ENCODE assay signal across 7 mouse cellular contexts in the genomic region with DNA sequence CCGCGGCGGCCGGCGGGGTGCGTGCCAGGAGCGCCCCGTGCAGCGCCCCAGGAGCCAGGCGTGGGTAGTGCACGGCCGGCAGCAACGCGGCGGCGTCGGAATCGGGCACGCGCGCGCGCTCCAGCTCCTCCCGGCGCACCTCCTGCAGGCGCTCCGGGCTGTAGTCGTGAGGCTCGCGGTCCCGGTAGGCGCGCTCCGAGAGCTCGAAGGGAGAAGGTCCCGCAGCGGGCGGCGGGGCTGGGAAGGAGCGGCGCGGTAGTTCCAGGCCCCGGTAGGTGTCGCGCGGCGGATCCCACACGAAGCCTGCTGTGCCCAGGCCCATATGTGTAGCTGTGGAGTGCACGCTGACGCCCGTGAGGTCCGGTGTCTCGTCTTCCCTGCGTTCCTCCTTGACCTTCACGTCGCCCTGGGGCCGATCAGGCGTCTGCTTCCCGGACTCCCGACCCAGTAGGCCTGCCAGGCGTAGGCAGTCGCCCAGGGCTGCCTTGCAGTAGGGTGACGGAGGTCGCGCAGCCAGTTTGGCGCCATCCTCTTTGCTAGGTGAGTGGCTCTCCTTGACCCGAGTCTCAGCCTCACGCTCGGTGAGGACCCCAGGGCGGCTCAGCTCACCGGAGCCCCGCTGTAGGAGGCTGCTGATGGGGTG. TPM values are rescaled to one million over a fixed set of nuclear protein-coding genes. Genes with fewer than 3 reads are reported as not detected.
A peak's percentile ranks its signal among the peaks of the same experiment; 100 is the strongest.
DNase-seq lines count a peak whose midpoint lies in the region; ATAC-seq and TF ChIP-seq lines count a peak whose summit lies in the region.

No protein-coding gene starts in this region.

- no peaks in the 10 kb centered on the region for H3K79me2 ChIP-seq in heart, adult 2 months (replicated peaks; ENCODE audit: control insufficient read depth, insufficient read depth, low read length)

- peak overlapping the region; percentile 93 for H3K4me2 ChIP-seq in embryonic facial prominence, embryonic 11.5 days (ENCODE audit: low read depth, low read length)
- peak overlapping the region; percentile 84 for H3K4me2 ChIP-seq in limb, embryonic 12.5 days
- H3K4me2 ChIP-seq in midbrain, embryonic 14.5 days (ENCODE audit: low read length) = peak overlapping the region; percentile 80

- peak; percentile 82 for TF ChIP-seq CTCF in heart, adult 2 months (IDR thresholded peaks at IDR 0.05)

- no peak overlapping the region for H3K27ac ChIP-seq in embryonic facial prominence, embryonic 11.5 days (replicated peaks; ENCODE audit: low read depth, low read length)
- H3K27ac ChIP-seq in heart, adult 2 months = peak overlapping the region; percentile 41; the same call in 1 of the 2 replicates
- peak overlapping the region; percentile 53; the same call in 1 of the 2 replicates for H3K27ac ChIP-seq in limb, embryonic 12.5 days
- peak overlapping the region; percentile 32; the same call in 1 of the 2 replicates for H3K27ac ChIP-seq in midbrain, embryonic 14.5 days (replicated peaks; ENCODE audit: low read depth, low read length)

- peak; percentile 56 to 62 for DNase-seq in adrenal gland, postnatal 4 days (ENCODE audit: low spot score in 2 of 2)
- peak; percentile 84 for DNase-seq in embryonic facial prominence, embryonic 11.5 days (ENCODE audit: low spot score)
- DNase-seq in heart, adult 2 months = peak; percentile 81 to 82
- peak; percentile 73 for DNase-seq in kidney, adult 18-20 months
- DNase-seq in midbrain, embryonic 14.5 days = peak; percentile 88
- peak; percentile 51 to 80 for DNase-seq in spleen, postnatal 10 days (ENCODE audit: low spot score in 2 of 2)

- intact Hi-C loops in heart, adult 2 months (cut with DNase I) = no loop called here

- H3K27me3 ChIP-seq in embryonic facial prominence, embryonic 11.5 days (ENCODE audit: control insufficient read depth, insufficient read depth, low read length) = no peaks in the 10 kb centered on the region
- H3K27me3 ChIP-seq in heart, adult 2 months (ENCODE audit: control insufficient read depth, insufficient read depth, low read length) = no peaks in the 10 kb centered on the region
- H3K27me3 ChIP-seq in limb, embryonic 12.5 days = peaks cover 13% of the 10 kb centered on the region
- H3K27me3 ChIP-seq in midbrain, embryonic 14.5 days (ENCODE audit: control insufficient read depth, insufficient read depth, low read length) = no peaks in the 10 kb centered on the region; the same call in 1 of the 2 replicates

- ATAC-seq in embryonic facial prominence, embryonic 11.5 days (replicated peaks; ENCODE audit: insufficient number of reproducible peaks, low FRiP score, low TSS enrichment, low read depth) = peak; percentile 80
- peak; percentile 71 for ATAC-seq in limb, embryonic 12.5 days (ENCODE audit: insufficient number of reproducible peaks, insufficient read depth, low FRiP score, low TSS enrichment, low read depth)
- ATAC-seq in midbrain, embryonic 14.5 days (ENCODE audit: low FRiP score, low TSS enrichment) = peak; percentile 82

- no peak for TF ChIP-seq EP300 in heart, adult 2 months (IDR thresholded peaks at IDR 0.05; ENCODE audit: insufficient read depth, low read depth, low read length)

- peak overlapping the region; percentile 48 for H3K4me3 ChIP-seq in embryonic facial prominence, embryonic 11.5 days (ENCODE audit: low read depth, low read length)
- H3K4me3 ChIP-seq in heart, adult 2 months = peak overlapping the region; percentile 52
- peak overlapping the region; percentile 48 for H3K4me3 ChIP-seq in limb, embryonic 12.5 days (replicated peaks)
- H3K4me3 ChIP-seq in midbrain, embryonic 14.5 days (replicated peaks; ENCODE audit: low read depth, low read length) = peak overlapping the region; percentile 38

- H3K4me1 ChIP-seq in embryonic facial prominence, embryonic 11.5 days (ENCODE audit: control insufficient read depth, insufficient read depth, low read length) = no peaks in the 10 kb centered on the region
- no peaks in the 10 kb centered on the region for H3K4me1 ChIP-seq in heart, adult 2 months (ENCODE audit: control insufficient read depth, insufficient read depth, low read length)
- H3K4me1 ChIP-seq in limb, embryonic 12.5 days (replicated peaks) = peaks cover 15% of the 10 kb centered on the region
- 0 out of 2 replicates have a peak, but pooled peaks cover 9% of the 10 kb centered on the region for H3K4me1 ChIP-seq in midbrain, embryonic 14.5 days (ENCODE audit: control insufficient read depth, insufficient read depth, low read length)

- no peak for TF ChIP-seq POLR2A in heart, adult 2 months (IDR thresholded peaks at IDR 0.05; ENCODE audit: insufficient read depth, low read depth, low read length)

- peak overlapping the region; percentile 65 for H3K9ac ChIP-seq in embryonic facial prominence, embryonic 11.5 days (replicated peaks; ENCODE audit: low read length)
- peak overlapping the region; percentile 75 for H3K9ac ChIP-seq in heart, adult 2 months (ENCODE audit: low read depth, low read length)
- H3K9ac ChIP-seq in limb, embryonic 12.5 days (replicated peaks) = peak overlapping the region; percentile 62
- peak overlapping the region; percentile 62 for H3K9ac ChIP-seq in midbrain, embryonic 14.5 days (replicated peaks; ENCODE audit: low read length)

- 2% methylated on average over 60 of the region's 72 CpGs for WGBS in embryonic facial prominence, embryonic 11.5 days
- 8% methylated on average over 66 of the region's 72 CpGs for WGBS in heart, adult 2 months
- WGBS in limb, embryonic 12.5 days = under 1% methylated on average over 55 of the region's 72 CpGs
- WGBS in midbrain, embryonic 14.5 days = 1% methylated on average over 72 of the region's 72 CpGs

- H3K36me3 ChIP-seq in embryonic facial prominence, embryonic 11.5 days (replicated peaks; ENCODE audit: control insufficient read depth, insufficient read depth, low read depth, low read length) = peaks cover 2% of the 10 kb centered on the region
- H3K36me3 ChIP-seq in heart, adult 2 months (ENCODE audit: control insufficient read depth, insufficient read depth, low read length) = no peaks in the 10 kb centered on the region
- peaks cover 37% of the 10 kb centered on the region for H3K36me3 ChIP-seq in limb, embryonic 12.5 days
- peaks cover 29% of the 10 kb centered on the region for H3K36me3 ChIP-seq in midbrain, embryonic 14.5 days (ENCODE audit: control insufficient read depth, insufficient read depth, low read length)

- H3K9me3 ChIP-seq in embryonic facial prominence, embryonic 11.5 days (replicated peaks; ENCODE audit: control insufficient read depth, low read length) = no peaks in the 10 kb centered on the region
- no peaks in the 10 kb centered on the region for H3K9me3 ChIP-seq in limb, embryonic 12.5 days
- no peaks in the 10 kb centered on the region for H3K9me3 ChIP-seq in midbrain, embryonic 14.5 days (ENCODE audit: control insufficient read depth, low read length)

RNA-seq across cellular contexts. Expression of gene Lrcol1, which starts 18.8 kb away (rescaled TPM):
- total RNA-seq in adrenal gland, postnatal 4 days (2021) = not detected
- polyA plus RNA-seq in embryonic facial prominence, embryonic 11.5 days (2014; fragmentation: Nextera tagmentation; extraction: Ambion mirVana) = not detected in 2 replicates
- not detected for total RNA-seq in heart, adult 2 months (2021)
- not detected in 2 replicates for polyA plus RNA-seq in heart, adult 2 months (2012; rRNA removed)
- polyA plus RNA-seq in limb, embryonic 12.5 days (2016; fragmentation: Nextera tagmentation; extraction: Ambion mirVana) = not detected in 2 replicates
- not detected in 2 replicates for polyA plus RNA-seq in midbrain, embryonic 14.5 days (2014; fragmentation: Nextera tagmentation; extraction: Ambion mirVana)

RNA-seq across cellular contexts. Expression of gene P2rx2, which starts 20.3 kb away (rescaled TPM):
- under 1 TPM; 0.84 to 0.87 TPM for total RNA-seq in adrenal gland, postnatal 4 days (2021)
- 1.00 and 2.0 TPM in 2 replicates for polyA plus RNA-seq in embryonic facial prominence, embryonic 11.5 days (2014; fragmentation: Nextera tagmentation; extraction: Ambion mirVana)
- total RNA-seq in heart, adult 2 months (2021) = not detected
- 0.12 TPM in 1 of 2 replicates, not detected in the other for polyA plus RNA-seq in heart, adult 2 months (2012; rRNA removed)
- polyA plus RNA-seq in limb, embryonic 12.5 days (2016; fragmentation: Nextera tagmentation; extraction: Ambion mirVana) = 0.74 and 1.1 TPM in 2 replicates
- polyA plus RNA-seq in midbrain, embryonic 14.5 days (2014; fragmentation: Nextera tagmentation; extraction: Ambion mirVana) = 5.2 and 6.7 TPM in 2 replicates
